Mouse (Mus musculus): ENCODE measurements at regions not wholly inside any gene's neighbourhood (a gene's known extent, or its start where the extent isn't known, plus 50 kb on each side); places are given as distances from the start of the nearest gene placed in this dataset.

DNA sequence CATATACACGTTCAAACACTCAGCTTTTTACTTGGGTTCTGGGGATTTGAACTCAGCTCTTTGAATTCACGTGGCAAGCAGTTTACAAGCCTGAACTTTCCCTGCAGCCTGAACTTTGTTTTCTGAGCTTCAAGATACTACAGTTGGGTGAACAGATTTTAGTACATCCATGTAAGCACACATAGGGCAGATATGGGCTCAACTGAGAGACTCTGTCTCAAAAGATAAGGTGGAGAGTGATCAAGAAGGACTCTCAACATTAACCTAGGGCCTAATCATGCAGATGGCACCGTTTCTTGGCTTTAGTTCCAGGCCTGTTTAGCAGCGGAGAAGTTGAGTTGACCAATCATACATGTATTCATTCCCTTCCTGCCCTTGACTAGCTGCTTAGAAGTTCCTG, 1403.7 kb upstream of the A1bg start:
- DNase-seq (ENCODE audit: low spot score): no peak
- peaks cover 5% of the 10 kb centered on the region for H3K4me1 ChIP-seq (ENCODE audit: control insufficient read depth, insufficient read depth, low read length)
- H3K36me3 ChIP-seq (ENCODE audit: control insufficient read depth, insufficient read depth, low read length): no peaks in the 10 kb centered on the region
- H3K4me2 ChIP-seq (ENCODE audit: low read depth, low read length): no peak overlapping the region
- no peaks in the 10 kb centered on the region for H3K27me3 ChIP-seq (replicated peaks; ENCODE audit: control insufficient read depth, insufficient read depth, low read length)
- H3K4me3 ChIP-seq (ENCODE audit: low read depth, low read length): no peak overlapping the region
- WGBS: 92% methylated on average over 4 of the region's 4 CpGs
- no peak overlapping the region for H3K27ac ChIP-seq (replicated peaks; ENCODE audit: low read depth, low read length)
- H3K9ac ChIP-seq (ENCODE audit: low read depth, low read length): no peak overlapping the region
- H3K9me3 ChIP-seq (ENCODE audit: control insufficient read depth, low read length): no peaks in the 10 kb centered on the region
- no peak for ATAC-seq (ENCODE audit: low read depth)

- no peak for ATAC-seq (ENCODE audit: low read depth)
- H3K4me2 ChIP-seq (ENCODE audit: low read depth, low read length): no peak overlapping the region
- DNase-seq (ENCODE audit: low spot score): no peak
- no peak overlapping the region for H3K9ac ChIP-seq (ENCODE audit: low read depth, low read length)
- H3K4me1 ChIP-seq (ENCODE audit: control insufficient read depth, insufficient read depth, low read length): peaks cover 5% of the 10 kb centered on the region
- 85% methylated on average over 1 of the region's 1 CpGs for WGBS
- no peak overlapping the region for H3K4me3 ChIP-seq (ENCODE audit: low read depth, low read length)
- no peaks in the 10 kb centered on the region for H3K9me3 ChIP-seq (ENCODE audit: control insufficient read depth, low read length)
- H3K27ac ChIP-seq (replicated peaks; ENCODE audit: low read depth, low read length): no peak overlapping the region
- no peaks in the 10 kb centered on the region for H3K36me3 ChIP-seq (ENCODE audit: control insufficient read depth, insufficient read depth, low read length)
- H3K27me3 ChIP-seq (replicated peaks; ENCODE audit: control insufficient read depth, insufficient read depth, low read length): no peaks in the 10 kb centered on the region
These were observed 1402.9 kb upstream of the A1bg start for GRCm38 (mm10) chr15:62325451-62326290.

GRCm38 (mm10) chr15:62320966-62321365, 1398.2 kb upstream of the A1bg start:
- DNase-seq (ENCODE audit: low spot score): no peak
- no peak for ATAC-seq (ENCODE audit: low read depth)
- H3K36me3 ChIP-seq (ENCODE audit: control insufficient read depth, insufficient read depth, low read length): no peaks in the 10 kb centered on the region
- H3K4me3 ChIP-seq (ENCODE audit: low read depth, low read length): no peak overlapping the region
- H3K27ac ChIP-seq (replicated peaks; ENCODE audit: low read depth, low read length): no peak overlapping the region
- H3K9ac ChIP-seq (ENCODE audit: low read depth, low read length): no peak overlapping the region
- H3K9me3 ChIP-seq (ENCODE audit: control insufficient read depth, low read length): no peaks in the 10 kb centered on the region
- H3K4me1 ChIP-seq (ENCODE audit: control insufficient read depth, insufficient read depth, low read length): no peaks in the 10 kb centered on the region
- 63% methylated on average over 5 of the region's 5 CpGs for WGBS
- H3K4me2 ChIP-seq (ENCODE audit: low read depth, low read length): no peak overlapping the region
- no peaks in the 10 kb centered on the region for H3K27me3 ChIP-seq (replicated peaks; ENCODE audit: control insufficient read depth, insufficient read depth, low read length)

- no peaks in the 10 kb centered on the region for H3K27me3 ChIP-seq (replicated peaks; ENCODE audit: control insufficient read depth, insufficient read depth, low read length)
- H3K4me3 ChIP-seq (ENCODE audit: low read depth, low read length): no peak overlapping the region
- DNase-seq (ENCODE audit: low spot score) (no peak), ATAC-seq (ENCODE audit: low read depth) (no peak)
- no peak overlapping the region for H3K9ac ChIP-seq (ENCODE audit: low read depth, low read length)
- no peak overlapping the region for H3K27ac ChIP-seq (replicated peaks; ENCODE audit: low read depth, low read length)
- no peaks in the 10 kb centered on the region for H3K4me1 ChIP-seq (ENCODE audit: control insufficient read depth, insufficient read depth, low read length)
- H3K9me3 ChIP-seq (ENCODE audit: control insufficient read depth, low read length): no peaks in the 10 kb centered on the region
- H3K36me3 ChIP-seq (ENCODE audit: control insufficient read depth, insufficient read depth, low read length): no peaks in the 10 kb centered on the region
- 56% methylated on average over 2 of the region's 2 CpGs for WGBS
- H3K4me2 ChIP-seq (ENCODE audit: low read depth, low read length): no peak overlapping the region
These were observed 1391.6 kb upstream of the A1bg start for GRCm38 (mm10) chr15:62314449-62314848.

- Histone ChIP-seq H3K9ac (ENCODE audit: low read depth, low read length) (no peak overlapping the region), H3K27me3 (replicated peaks; ENCODE audit: control insufficient read depth, insufficient read depth, low read length) (no peaks in the 10 kb centered on the region), H3K36me3 (ENCODE audit: control insufficient read depth, insufficient read depth, low read length) (no peaks in the 10 kb centered on the region), H3K9me3 (ENCODE audit: control insufficient read depth, low read length) (no peaks in the 10 kb centered on the region), H3K4me1 (ENCODE audit: control insufficient read depth, insufficient read depth, low read length) (no peaks in the 10 kb centered on the region), H3K4me3 (ENCODE audit: low read depth, low read length) (no peak overlapping the region), H3K27ac (replicated peaks; ENCODE audit: low read depth, low read length) (no peak overlapping the region), H3K4me2 (ENCODE audit: low read depth, low read length) (no peak overlapping the region)
- WGBS: 73% methylated on average over 3 of the region's 3 CpGs
- ATAC-seq (ENCODE audit: low read depth): no peak
- peak; percentile 38 for DNase-seq (ENCODE audit: low spot score)
These were observed 1379.4 kb upstream of the A1bg start for GRCm38 (mm10) chr15:62302233-62302632.

DNA sequence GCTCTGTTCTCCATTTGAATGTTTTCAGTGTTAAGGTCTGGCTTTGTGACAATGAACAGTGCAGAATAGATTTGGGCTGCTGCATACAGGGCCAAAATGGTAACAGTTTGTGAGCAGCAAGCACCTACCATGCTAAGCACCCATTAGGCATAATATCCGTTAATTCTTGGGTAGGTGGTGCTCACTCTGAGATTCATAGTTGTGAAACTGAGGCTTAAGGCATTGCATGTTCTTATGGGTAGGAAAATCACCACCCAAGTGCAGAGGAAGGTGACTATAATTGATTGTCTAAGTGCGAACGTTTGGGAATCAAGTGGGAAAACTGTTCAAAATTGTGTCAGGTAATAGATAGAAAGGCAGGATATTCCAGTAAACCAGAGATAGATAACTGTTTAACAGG, 1378.8 kb upstream of the A1bg start:
- Histone ChIP-seq H3K4me3 (ENCODE audit: low read depth, low read length) (no peak overlapping the region), H3K36me3 (ENCODE audit: control insufficient read depth, insufficient read depth, low read length) (no peaks in the 10 kb centered on the region), H3K27ac (replicated peaks; ENCODE audit: low read depth, low read length) (no peak overlapping the region), H3K9me3 (ENCODE audit: control insufficient read depth, low read length) (no peaks in the 10 kb centered on the region), H3K27me3 (replicated peaks; ENCODE audit: control insufficient read depth, insufficient read depth, low read length) (no peaks in the 10 kb centered on the region), H3K4me1 (ENCODE audit: control insufficient read depth, insufficient read depth, low read length) (no peaks in the 10 kb centered on the region), H3K9ac (ENCODE audit: low read depth, low read length) (no peak overlapping the region), H3K4me2 (ENCODE audit: low read depth, low read length) (no peak overlapping the region)
- DNase-seq (ENCODE audit: low spot score): no peak
- 91% methylated on average over 3 of the region's 3 CpGs for WGBS
- no peak for ATAC-seq (ENCODE audit: low read depth)

- no peaks in the 10 kb centered on the region for H3K4me1 ChIP-seq (ENCODE audit: control insufficient read depth, insufficient read depth, low read length)
- no peaks in the 10 kb centered on the region for H3K27me3 ChIP-seq (replicated peaks; ENCODE audit: control insufficient read depth, insufficient read depth, low read length)
- WGBS: 83% methylated on average over 5 of the region's 5 CpGs
- H3K27ac ChIP-seq (replicated peaks; ENCODE audit: low read depth, low read length): no peak overlapping the region
- no peak overlapping the region for H3K4me3 ChIP-seq (ENCODE audit: low read depth, low read length)
- no peak for ATAC-seq (ENCODE audit: low read depth)
- H3K4me2 ChIP-seq (ENCODE audit: low read depth, low read length): no peak overlapping the region
- no peak overlapping the region for H3K9ac ChIP-seq (ENCODE audit: low read depth, low read length)
- H3K36me3 ChIP-seq (ENCODE audit: control insufficient read depth, insufficient read depth, low read length): no peaks in the 10 kb centered on the region
- no peaks in the 10 kb centered on the region for H3K9me3 ChIP-seq (ENCODE audit: control insufficient read depth, low read length)
- DNase-seq (ENCODE audit: low spot score): no peak
These were observed 1374.3 kb upstream of the A1bg start for GRCm38 (mm10) chr15:62297138-62297537.

- DNase-seq (ENCODE audit: low spot score): peak; percentile 29
- no peaks in the 10 kb centered on the region for H3K4me1 ChIP-seq (ENCODE audit: control insufficient read depth, insufficient read depth, low read length)
- H3K36me3 ChIP-seq (ENCODE audit: control insufficient read depth, insufficient read depth, low read length): no peaks in the 10 kb centered on the region
- WGBS: 34% methylated on average over 8 of the region's 8 CpGs
- no peak overlapping the region for H3K27ac ChIP-seq (replicated peaks; ENCODE audit: low read depth, low read length)
- H3K9me3 ChIP-seq (ENCODE audit: control insufficient read depth, low read length): no peaks in the 10 kb centered on the region
- no peaks in the 10 kb centered on the region for H3K27me3 ChIP-seq (replicated peaks; ENCODE audit: control insufficient read depth, insufficient read depth, low read length)
- H3K9ac ChIP-seq (ENCODE audit: low read depth, low read length): no peak overlapping the region
- H3K4me3 ChIP-seq (ENCODE audit: low read depth, low read length): no peak overlapping the region
- H3K4me2 ChIP-seq (ENCODE audit: low read depth, low read length): no peak overlapping the region
- ATAC-seq (ENCODE audit: low read depth): no peak
These were observed 1372.6 kb upstream of the A1bg start for GRCm38 (mm10) chr15:62295233-62295927.

- H3K27ac ChIP-seq (replicated peaks; ENCODE audit: low read depth, low read length): no peak overlapping the region
- 54% methylated on average over 3 of the region's 3 CpGs for WGBS
- H3K4me2 ChIP-seq (ENCODE audit: low read depth, low read length): no peak overlapping the region
- DNase-seq (ENCODE audit: low spot score): no peak
- H3K4me1 ChIP-seq (ENCODE audit: control insufficient read depth, insufficient read depth, low read length): no peaks in the 10 kb centered on the region
- H3K27me3 ChIP-seq (replicated peaks; ENCODE audit: control insufficient read depth, insufficient read depth, low read length): no peaks in the 10 kb centered on the region
- no peak overlapping the region for H3K4me3 ChIP-seq (ENCODE audit: low read depth, low read length)
- no peak for ATAC-seq (ENCODE audit: low read depth)
- no peaks in the 10 kb centered on the region for H3K36me3 ChIP-seq (ENCODE audit: control insufficient read depth, insufficient read depth, low read length)
- no peak overlapping the region for H3K9ac ChIP-seq (ENCODE audit: low read depth, low read length)
- H3K9me3 ChIP-seq (ENCODE audit: control insufficient read depth, low read length): no peaks in the 10 kb centered on the region
These were observed 1372.0 kb upstream of the A1bg start for GRCm38 (mm10) chr15:62294786-62295185.
